Mouse (Mus musculus): ENCODE measurements around the gene Fam171a2. TPM values are rescaled to one million over a fixed set of nuclear protein-coding genes. Genes with fewer than 3 reads are reported as not detected.

The Fam171a2 gene
- polyA plus RNA-seq, 1 experiment from 2014 or later: 13.1 TPM

Other genes starting within 250 kb of the Fam171a2 start
- gene Hdac5, start 217.5 kb downstream of the Fam171a2 start, polyA plus RNA-seq (2021): 63.8 TPM
- gene BC030867, start 198.8 kb downstream of the Fam171a2 start, polyA plus RNA-seq (2021): 6.8 TPM
- gene Asb16, start 178.9 kb downstream of the Fam171a2 start, polyA plus RNA-seq (2021): 0.28 TPM
- 60.5 TPM for gene Tmub2, start 162.8 kb downstream of the Fam171a2 start, polyA plus RNA-seq (2021)
- 53.4 TPM for gene Atxn7l3, start 151.1 kb downstream of the Fam171a2 start, polyA plus RNA-seq (2021)
- 101 TPM for gene Ubtf, start 127.9 kb downstream of the Fam171a2 start, polyA plus RNA-seq (2021)
- not detected for gene Slc4a1, start 81.5 kb downstream of the Fam171a2 start, polyA plus RNA-seq (2021)
- gene Rundc3a, start 54.3 kb downstream of the Fam171a2 start, polyA plus RNA-seq (2021): 12.1 TPM
- gene Slc25a39, start 39.7 kb downstream of the Fam171a2 start, polyA plus RNA-seq (2021): 388 TPM
- 491 TPM for gene Grn, start 17.4 kb downstream of the Fam171a2 start, polyA plus RNA-seq (2021)
- 1.9 TPM for gene Itga2b, start 22.4 kb upstream of the Fam171a2 start, polyA plus RNA-seq (2021)
- gene Gpatch8, start 108.7 kb upstream of the Fam171a2 start, polyA plus RNA-seq (2021): 27.5 TPM
- not detected for gene Gm11627, start 131.8 kb upstream of the Fam171a2 start, polyA plus RNA-seq (2021)
- gene Fzd2, start 156.7 kb upstream of the Fam171a2 start, polyA plus RNA-seq (2021): 16.9 TPM
- 0.09 TPM for gene Meioc, start 216.0 kb upstream of the Fam171a2 start, polyA plus RNA-seq (2021)